In genomic region chr17:87446767-87447611, GRCm38 (mm10) we compare ENCODE assay signal across 8 mouse cellular contexts. TPM values are rescaled to one million over a fixed set of nuclear protein-coding genes. Genes with fewer than 3 reads are reported as not detected.
A peak's percentile ranks its signal among the peaks of the same experiment; 100 is the strongest.
DNase-seq lines count a peak whose midpoint lies in the region; ATAC-seq lines count a peak whose summit lies in the region.

TSS of gene Calm2 (minus strand) at chr17:87446935.

- peak; percentile 81 for ATAC-seq in inflammation-experienced regulatory T-cells, adult 6 months
- ATAC-seq in megakaryocyte-erythroid progenitor cell, adult 5-6 weeks (replicated peaks; ENCODE audit: low FRiP score, low TSS enrichment, poor library complexity, severe bottlenecking), result peak; percentile 91

- intact Hi-C loops in gastrocnemius, postnatal 14 days (cut with DNase I; ENCODE audit: low total_unique reads), result loop anchor here (10.0 kb wide), 1 partner anchor 118 kb away; no protein-coding TSS in a partner anchor
- intact Hi-C loops in left cerebral cortex, postnatal 10 days (cut with DNase I), result loop anchor here (1.0 to 5.0 kb wide), 6 partner anchors 26 to 131 kb away; no protein-coding TSS in a partner anchor

- DNase-seq in adrenal gland, adult (ENCODE audit: inconsistent age in 2 of 2, low spot score in 1 of 2), result peak; percentile 97 to 100
- DNase-seq in embryo, embryonic 10.5 days (ENCODE audit: low spot score), result peak; percentile 98
- peak; percentile 98 for DNase-seq in gastrocnemius, postnatal 14 days
- peak; percentile 98 to 99 for DNase-seq in left cerebral cortex, postnatal 10 days (ENCODE audit: extremely low spot score in 1 of 2, low spot score in 2 of 2)
- peak; percentile 95 for DNase-seq in right cerebral cortex, postnatal 25 days
- DNase-seq in urinary bladder, postnatal 4 days (ENCODE audit: low spot score in 2 of 2), result peak; percentile 94 to 98

RNA-seq across cellular contexts. Expression of gene Calm2, which starts in this region (rescaled TPM):
- total RNA-seq in gastrocnemius, postnatal 14 days (2021), result 100 to 1,000 TPM; 175 to 251 TPM
- 100 to 1,000 TPM; 610 to 787 (median 639) TPM for polyA plus RNA-seq in inflammation-experienced regulatory T-cells, adult 6 months (2017; shearing (Covaris generic))
- 1,000 to 10,000 TPM; 2,409 to 2,430 TPM for total RNA-seq in left cerebral cortex, postnatal 10 days (2021)
- total RNA-seq in megakaryocyte-erythroid progenitor cell, adult 5-6 weeks (2014; fragmentation: Nextera tagmentation), result 286 and 288 TPM in 2 replicates
- total RNA-seq in megakaryocyte-erythroid progenitor cell, adult 5-6 weeks (2017), result 970 and 1,345 TPM in 2 replicates

Comparison
In these comparisons a context has a peak if more than half of its experiments do, and no peak if none do; other contexts are left out.
1. Peak in every context shown above with its lines: DNase-seq and ATAC-seq.